Mouse (Mus musculus) hindbrain, postnatal 0 days (tissue): ENCODE measurements at regions not wholly inside any gene's neighbourhood (a gene's known extent, or its start where the extent isn't known, plus 50 kb on each side); places are given as distances from the start of the nearest gene placed in this dataset.

Experiments used
- ATAC-seq: fragments of 200-750 bp; cut with Nextera tagmentation; 2 replicates; pipeline ENCODE4 v1.8.0; 2017; ENCODE audit warnings: mild to moderate bottlenecking, moderate TSS enrichment, moderate library complexity
- DNase-seq: peaks from one replicate; pipeline ENCODE4 v3.0.0-alpha.2; 2015; ENCODE audit warnings: low spot score
- H3K27ac ChIP-seq: fragments of 300-500 bp; sonication (generic); 2 replicates; pipeline ENCODE4 v1.5.1; 2014; ENCODE audit warnings: mild to moderate bottlenecking
- H3K27me3 ChIP-seq: fragments of 300-500 bp; sonication (generic); 2 replicates; pipeline ENCODE4 v1.6.1; 2014; ENCODE audit warnings: low read length, mixed read lengths; ENCODE audit not compliant: insufficient read depth
- H3K36me3 ChIP-seq: fragments of 300-500 bp; sonication (generic); 2 replicates; pipeline ENCODE4 v1.6.1; 2014; ENCODE audit warnings: low read length, mixed read lengths; ENCODE audit not compliant: insufficient read depth
- H3K4me1 ChIP-seq: fragments of 300-500 bp; sonication (generic); 2 replicates; pipeline ENCODE4 v1.6.1; 2014; ENCODE audit warnings: antibody characterized with exemption, low read length, mixed read lengths; ENCODE audit not compliant: insufficient read depth
- H3K4me2 ChIP-seq: fragments of 300-500 bp; sonication (generic); 2 replicates; pipeline ENCODE4 v1.6.1; 2014; ENCODE audit warnings: low read depth, mild to moderate bottlenecking, low read length, moderate library complexity, mixed read lengths
- H3K4me3 ChIP-seq: fragments of 300-500 bp; sonication (generic); 2 replicates; pipeline ENCODE4 v1.5.1; 2014; ENCODE audit warnings: low read length
- H3K9ac ChIP-seq: fragments of 300-500 bp; sonication (generic); replicated peaks from 2 replicates; pipeline ENCODE4 v1.6.1; 2014; ENCODE audit warnings: mild to moderate bottlenecking, low read length, moderate library complexity, mixed read lengths
- H3K9me3 ChIP-seq: fragments of 300-500 bp; sonication (generic); 2 replicates; pipeline ENCODE4 v1.6.1; 2016; ENCODE audit warnings: low read length, mixed read lengths
- CTCF ChIP-seq: IDR thresholded peaks from 2 replicates; pipeline ENCODE4 v1.5.1; 2016; ENCODE audit warnings: antibody characterized with exemption, control low read depth, low read depth
- WGBS: fragments of 180-500 bp; shearing (Covaris S2); extraction: QIAGEN DNeasy Blood & Tissue Kit; methylation state at CpG from one replicate; pipeline ENCODE4 v1.1.7; 2014; 5-methylcytosine and 5-hydroxymethylcytosine counted together

DNA sequence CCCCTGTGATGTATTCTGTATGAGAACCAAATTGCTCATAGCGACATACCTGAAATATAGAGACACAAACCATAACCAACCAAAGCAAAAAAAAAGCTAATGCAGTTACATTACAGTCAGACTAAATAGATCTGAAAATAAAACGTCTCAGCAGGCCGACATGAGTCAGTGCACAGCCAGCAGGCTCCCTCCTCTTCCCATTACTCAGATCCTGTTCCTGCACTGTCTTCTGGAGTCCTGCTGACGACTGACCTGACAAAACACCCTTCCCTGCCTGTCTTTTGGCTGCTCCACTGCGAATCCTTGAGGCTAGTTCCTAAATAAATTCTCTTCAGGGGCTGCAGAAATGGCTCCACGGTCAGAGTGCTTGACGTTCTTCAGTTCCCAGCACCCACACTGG is 61.3 kb upstream of the 1600014C23Rik start:
- DNase-seq (no peak), ATAC-seq (no peak)
- Histone ChIP-seq H3K36me3 (no peaks in the 10 kb centered on the region), H3K27me3 (no peaks in the 10 kb centered on the region), H3K4me1 (no peaks in the 10 kb centered on the region), H3K4me3 (no peak overlapping the region), H3K9me3 (no peaks in the 10 kb centered on the region), H3K4me2 (no peak overlapping the region), H3K27ac (no peak overlapping the region), H3K9ac (no peak overlapping the region)
- no peak for TF ChIP-seq CTCF
- WGBS: 80% methylated on average over 7 of the region's 7 CpGs

- H3K27me3 ChIP-seq: no peaks in the 10 kb centered on the region
- H3K4me3 ChIP-seq: no peak overlapping the region
- H3K4me1 ChIP-seq: no peaks in the 10 kb centered on the region
- no peaks in the 10 kb centered on the region for H3K36me3 ChIP-seq
- no peaks in the 10 kb centered on the region for H3K9me3 ChIP-seq
- no peak overlapping the region for H3K9ac ChIP-seq
- DNase-seq: no peak
- no peak overlapping the region for H3K4me2 ChIP-seq
- no peak for TF ChIP-seq CTCF
- 82% methylated on average over 8 of the region's 8 CpGs for WGBS
- no peak for ATAC-seq
- no peak overlapping the region for H3K27ac ChIP-seq
These were observed 57.4 kb upstream of the 1600014C23Rik start for GRCm38 (mm10) chr17:45790959-45791520.

- no peak for ATAC-seq
- H3K36me3 ChIP-seq: no peaks in the 10 kb centered on the region
- TF ChIP-seq CTCF: no peak
- peak; percentile 32 for DNase-seq
- whole genome bisulfite sequencing: 49% methylated on average over 6 of the region's 6 CpGs
- H3K27me3 ChIP-seq: no peaks in the 10 kb centered on the region
- no peak overlapping the region for H3K9ac ChIP-seq
- no peaks in the 10 kb centered on the region for H3K4me1 ChIP-seq
- no peak overlapping the region for H3K4me3 ChIP-seq
- no peak overlapping the region for H3K27ac ChIP-seq
- no peak overlapping the region for H3K4me2 ChIP-seq
- H3K9me3 ChIP-seq: no peaks in the 10 kb centered on the region
These were observed 56.1 kb upstream of the 1600014C23Rik start for GRCm38 (mm10) chr17:45789777-45790176.

DNA sequence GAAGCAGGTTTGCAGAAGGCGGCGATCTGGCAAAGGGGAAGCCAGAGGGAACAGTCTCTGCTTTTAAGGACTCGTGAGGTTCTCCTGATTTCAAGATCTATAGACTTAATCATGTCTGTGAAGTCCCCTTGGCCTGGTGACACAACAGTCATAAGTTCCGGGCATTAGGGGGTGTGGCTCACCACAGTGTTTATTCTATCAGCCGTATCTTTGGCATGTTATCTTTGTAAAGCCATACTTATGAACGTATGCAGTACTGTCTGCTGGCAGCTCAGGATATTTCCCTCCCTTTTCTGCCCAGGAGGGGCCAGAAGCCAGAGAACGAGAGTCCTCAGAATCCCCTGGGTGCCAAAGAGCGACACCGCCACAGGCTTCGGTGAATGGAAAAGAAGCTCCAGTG is 51.3 kb upstream of the 1600014C23Rik start:
- no peaks in the 10 kb centered on the region for H3K27me3 ChIP-seq
- H3K9ac ChIP-seq: no peak overlapping the region
- no peak overlapping the region for H3K4me2 ChIP-seq
- H3K4me1 ChIP-seq: no peaks in the 10 kb centered on the region
- H3K9me3 ChIP-seq: no peaks in the 10 kb centered on the region
- WGBS: 78% methylated on average over 10 of the region's 10 CpGs
- no peak for DNase-seq
- no peak overlapping the region for H3K4me3 ChIP-seq
- H3K27ac ChIP-seq: no peak overlapping the region
- no peak for TF ChIP-seq CTCF
- ATAC-seq: no peak
- H3K36me3 ChIP-seq: no peaks in the 10 kb centered on the region

GRCm38 (mm10) chr17:45784496-45784895 is 50.9 kb upstream of the 1600014C23Rik start:
- Histone ChIP-seq H3K4me1 (no peaks in the 10 kb centered on the region), H3K4me3 (no peak overlapping the region), H3K4me2 (no peak overlapping the region), H3K27ac (no peak overlapping the region), H3K36me3 (no peaks in the 10 kb centered on the region), H3K9me3 (no peaks in the 10 kb centered on the region), H3K9ac (no peak overlapping the region), H3K27me3 (no peaks in the 10 kb centered on the region)
- DNase-seq (no peak), ATAC-seq (no peak)
- TF ChIP-seq CTCF: no peak
- WGBS: 93% methylated on average over 5 of the region's 5 CpGs
